Mouse (Mus musculus): ENCODE measurements around the gene Sh3gl2.

DNA sequence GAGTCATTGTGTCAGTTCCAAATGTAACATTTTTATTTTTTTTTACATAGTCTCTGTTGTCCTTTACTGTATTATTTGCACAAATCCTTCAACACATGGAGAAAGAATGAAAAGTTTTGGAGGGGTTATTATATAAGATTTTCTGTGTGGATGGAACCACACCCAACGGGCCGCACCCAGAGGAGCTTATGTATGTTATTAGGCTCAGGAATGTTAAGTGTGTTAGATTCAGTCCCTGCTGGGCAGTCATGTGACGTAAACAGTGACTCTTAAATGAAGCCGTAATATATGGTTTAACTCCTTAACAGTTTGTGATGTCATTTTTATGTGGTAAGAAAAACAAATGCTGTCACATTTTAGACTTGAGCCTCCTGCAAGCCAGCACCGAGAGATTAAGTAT, 302.6 kb downstream of the Sh3gl2 start:
- no peak for TF ChIP-seq CTCF (IDR thresholded peaks at IDR 0.05; ENCODE audit: low read depth, low read length)
- TF ChIP-seq POLR2A (IDR thresholded peaks at IDR 0.05; ENCODE audit: borderline replicate concordance, low read depth, low read length) = no peak
